ENCODE assay signal across 11 mouse cellular contexts in the genomic region with DNA sequence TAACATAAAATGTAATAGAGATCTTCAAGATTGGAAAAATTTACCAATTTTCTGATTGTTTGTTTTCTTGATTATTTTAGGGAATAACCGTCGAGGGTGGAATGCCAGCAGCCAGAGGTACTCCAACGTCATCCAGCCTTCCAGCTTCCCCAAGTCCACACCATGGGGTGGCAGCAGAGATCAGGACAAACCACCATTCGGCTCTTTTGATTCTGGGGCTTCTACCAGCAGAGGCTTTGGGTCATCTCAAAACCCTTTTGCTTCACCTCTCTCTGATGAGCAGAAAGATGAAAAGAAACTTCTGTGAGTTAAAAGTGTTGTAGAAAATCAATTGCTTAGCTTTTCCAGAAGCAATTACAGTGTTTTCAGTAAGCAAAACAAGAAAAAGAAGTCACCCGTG. TPM values are rescaled to one million over a fixed set of nuclear protein-coding genes. Genes with fewer than 3 reads are reported as not detected.
A peak's percentile ranks its signal among the peaks of the same experiment; 100 is the strongest.
DNase-seq lines count a peak whose midpoint lies in the region; ATAC-seq and TF ChIP-seq lines count a peak whose summit lies in the region.
"Had no signal": no experiment of that assay in that cellular context is flagged by ENCODE, and none has a peak within 500 bp of the region (broad histone marks: within the 10 kb centered on the region; RNA-seq: fewer than 3 reads in every experiment).

No protein-coding gene starts in this region.

- TF ChIP-seq CTCF in liver, embryonic 14.5 days (IDR thresholded peaks at IDR 0.05; ENCODE audit: low read depth), result peak; percentile 39; the same call in 1 of the 2 replicates

- ATAC-seq in hindbrain, embryonic 14.5 days (ENCODE audit: low FRiP score), result no peak
- ATAC-seq in hindbrain, embryonic 12.5 days (ENCODE audit: low FRiP score), result no peak
- ATAC-seq in liver, embryonic 14.5 days (ENCODE audit: insufficient read depth), result no peak
- ATAC-seq: midbrain, embryonic 16.5 days had no signal

- 55% methylated on average over 5 of the region's 5 CpGs for WGBS in hindbrain, embryonic 14.5 days
- 50% methylated on average over 5 of the region's 5 CpGs for WGBS in hindbrain, embryonic 12.5 days
- WGBS in liver, embryonic 14.5 days (ENCODE audit: insufficient replicate concordance), result 63% methylated on average over 5 of the region's 5 CpGs

- peaks cover 35% of the 10 kb centered on the region for H3K36me3 ChIP-seq in hindbrain, embryonic 14.5 days (replicated peaks; ENCODE audit: control insufficient read depth, insufficient read depth)
- peaks cover 27% of the 10 kb centered on the region for H3K36me3 ChIP-seq in hindbrain, embryonic 12.5 days
- no peaks in the 10 kb centered on the region for H3K36me3 ChIP-seq in liver, embryonic 14.5 days (replicated peaks; ENCODE audit: control insufficient read depth, insufficient read depth, low read depth)

- H3K9ac ChIP-seq in hindbrain, embryonic 14.5 days, result no peak overlapping the region
- H3K9ac ChIP-seq in hindbrain, embryonic 12.5 days, result no peak overlapping the region
- no peak overlapping the region for H3K9ac ChIP-seq in liver, embryonic 14.5 days (replicated peaks)

- DNase-seq in hindbrain, embryonic 14.5 days (ENCODE audit: low spot score), result peak; percentile 28
- DNase-seq in lung, postnatal 10 days, result peak; percentile 21
- DNase-seq in lung, postnatal 4 days, result no peak
- DNase-seq in Muller cell, postnatal 12 days (ENCODE audit: inconsistent ontology term), result peak; percentile 22
- no peak for DNase-seq in liver, embryonic 14.5 days (ENCODE audit: low read depth in 3 of 3, low spot score in 3 of 3)
- DNase-seq in urinary bladder, adult 18-20 months (ENCODE audit: low spot score in 2 of 2), result no peak
- DNase-seq in ovary, postnatal 10 days (ENCODE audit: low spot score), result no peak
- DNase-seq: cerebellum, adult 2 months had no signal

- H3K4me2 ChIP-seq in hindbrain, embryonic 14.5 days (replicated peaks), result no peak overlapping the region
- H3K4me2 ChIP-seq in hindbrain, embryonic 12.5 days (replicated peaks), result no peak overlapping the region
- no peak overlapping the region for H3K4me2 ChIP-seq in liver, embryonic 14.5 days (ENCODE audit: low read depth)

- no peaks in the 10 kb centered on the region for H3K9me3 ChIP-seq in hindbrain, embryonic 14.5 days (ENCODE audit: control insufficient read depth, low read length)
- no peaks in the 10 kb centered on the region for H3K9me3 ChIP-seq in hindbrain, embryonic 12.5 days (replicated peaks)
- H3K9me3 ChIP-seq in liver, embryonic 14.5 days (ENCODE audit: control insufficient read depth, low read length), result no peaks in the 10 kb centered on the region
- H3K9me3 ChIP-seq: limb, embryonic 10.5 days had no signal

- no peak overlapping the region for H3K27ac ChIP-seq in hindbrain, embryonic 14.5 days
- H3K27ac ChIP-seq in hindbrain, embryonic 12.5 days, result no peak overlapping the region
- H3K27ac ChIP-seq in liver, embryonic 14.5 days, result no peak overlapping the region
- H3K27ac ChIP-seq: limb, embryonic 10.5 days had no signal

- no peaks in the 10 kb centered on the region; the same call in none of the 2 replicates for H3K4me1 ChIP-seq in hindbrain, embryonic 14.5 days (replicated peaks; ENCODE audit: control insufficient read depth, insufficient read depth, low read length)
- peaks cover 8% of the 10 kb centered on the region; the same call in 1 of the 2 replicates for H3K4me1 ChIP-seq in hindbrain, embryonic 12.5 days
- peaks cover 0 to 3% of the 10 kb centered on the region in 2 experiments; a peak in 1 of 4 replicates for H3K4me1 ChIP-seq in liver, embryonic 14.5 days (replicated peaks; ENCODE audit: control insufficient read depth in 2 of 2, insufficient read depth in 2 of 2, low read length in 1 of 2)

- no peak overlapping the region for H3K4me3 ChIP-seq in hindbrain, embryonic 14.5 days (replicated peaks; ENCODE audit: low read length)
- no peak overlapping the region for H3K4me3 ChIP-seq in hindbrain, embryonic 12.5 days
- no peak overlapping the region for H3K4me3 ChIP-seq in liver, embryonic 14.5 days (ENCODE audit: insufficient read depth in 1 of 2, low read depth in 2 of 2, low read length in 2 of 2)
- H3K4me3 ChIP-seq: limb, embryonic 10.5 days had no signal

- no peak for TF ChIP-seq EP300 in liver, embryonic 14.5 days (IDR thresholded peaks at IDR 0.05; ENCODE audit: low read depth)

- no peaks in the 10 kb centered on the region for H3K27me3 ChIP-seq in hindbrain, embryonic 14.5 days (ENCODE audit: control insufficient read depth, insufficient read depth, low read length)
- H3K27me3 ChIP-seq in hindbrain, embryonic 12.5 days, result no peaks in the 10 kb centered on the region
- no peaks in the 10 kb centered on the region for H3K27me3 ChIP-seq in liver, embryonic 14.5 days (ENCODE audit: control insufficient read depth, insufficient read depth, low read length)

RNA-seq across cellular contexts. Expression of a gene that starts 2.5 kb away (rescaled TPM):
- 13.7 and 16.0 TPM in 2 replicates for polyA plus RNA-seq in hindbrain, embryonic 14.5 days (2014; fragmentation: Nextera tagmentation; extraction: Ambion mirVana)
- polyA plus RNA-seq in hindbrain, embryonic 12.5 days (2016; fragmentation: Nextera tagmentation; extraction: Ambion mirVana), result 17.6 and 19.9 TPM in 2 replicates
- 2.8 and 3.6 TPM in 2 replicates for polyA plus RNA-seq in liver, embryonic 14.5 days (2012; rRNA removed)
- 6.5 TPM in 2 replicates for polyA plus RNA-seq in liver, embryonic 14.5 days (2014; fragmentation: Nextera tagmentation; extraction: Ambion mirVana)

Comparison
In these comparisons a context has a peak if more than half of its experiments do, and no peak if none do; other contexts are left out.
1. DNase-seq: peak in hindbrain, embryonic 14.5 days (single experiment), lung, postnatal 10 days (single experiment) and Muller cell, postnatal 12 days (single experiment); none in lung, postnatal 4 days (0 of 2), liver, embryonic 14.5 days (0 of 3), urinary bladder, adult 18-20 months (0 of 2) and ovary, postnatal 10 days (single experiment).